Mouse (Mus musculus) lung, adult 18-20 months (tissue): Measurements from ENCODE around the gene Sox5.

ENCODE experiments used
- DNase-seq, 2 experiments: peaks; one replicate each; pipeline ENCODE4 v3.0.0; 2022; ENCODE audit warnings: mixed read lengths in 2 of 2

Sox5 gene

DNA sequence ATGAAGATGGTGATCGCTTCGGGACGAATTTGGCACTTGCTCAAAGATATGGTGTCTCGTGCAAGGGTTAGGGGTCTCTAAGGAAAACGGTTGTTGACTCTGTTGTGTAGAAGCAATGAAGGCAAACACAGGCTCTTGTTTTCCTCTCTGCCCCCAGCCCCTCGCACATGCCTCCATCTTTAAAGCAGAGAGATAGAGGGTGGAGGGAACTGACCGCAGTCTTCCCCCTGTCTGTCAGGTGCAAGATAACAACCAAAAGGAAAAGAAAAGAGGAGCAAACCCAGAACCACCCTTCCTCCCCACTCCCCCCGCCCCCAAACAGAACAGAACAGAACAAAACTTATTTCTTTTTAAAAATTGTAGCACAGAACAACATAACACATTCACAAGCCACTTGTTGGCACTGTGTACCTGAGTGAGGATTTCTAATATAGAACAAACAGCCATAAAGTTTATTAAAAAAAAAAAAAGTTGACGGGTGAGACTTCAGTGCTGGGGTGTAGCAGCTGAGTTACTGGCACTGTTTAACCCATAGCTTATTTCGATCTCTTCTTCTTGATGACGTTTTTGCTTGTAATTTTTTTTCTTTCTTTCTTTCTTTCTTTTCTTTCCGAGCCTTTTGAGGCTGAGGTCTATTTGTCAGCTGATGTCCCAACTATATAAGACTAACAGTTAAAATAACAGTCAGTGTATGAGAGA, 949.1 kb downstream of the Sox5 start:
- no peak for DNase-seq

GRCm38 (mm10) chr6:143831246-143831645, 950.5 kb downstream of the Sox5 start:
- no peak for DNase-seq

- no peak for DNase-seq
Measured at GRCm38 (mm10) chr6:143830131-143830530, 951.6 kb downstream of the Sox5 start.

GRCm38 (mm10) chr6:143826786-143827185, 955.0 kb downstream of the Sox5 start:
- DNase-seq = no peak

GRCm38 (mm10) chr6:143825966-143826365, 955.8 kb downstream of the Sox5 start:
- DNase-seq = no peak

GRCm38 (mm10) chr6:143825086-143825485, 956.7 kb downstream of the Sox5 start:
- DNase-seq = no peak

GRCm38 (mm10) chr6:143788446-143788845, 993.3 kb downstream of the Sox5 start:
- no peak for DNase-seq

DNA sequence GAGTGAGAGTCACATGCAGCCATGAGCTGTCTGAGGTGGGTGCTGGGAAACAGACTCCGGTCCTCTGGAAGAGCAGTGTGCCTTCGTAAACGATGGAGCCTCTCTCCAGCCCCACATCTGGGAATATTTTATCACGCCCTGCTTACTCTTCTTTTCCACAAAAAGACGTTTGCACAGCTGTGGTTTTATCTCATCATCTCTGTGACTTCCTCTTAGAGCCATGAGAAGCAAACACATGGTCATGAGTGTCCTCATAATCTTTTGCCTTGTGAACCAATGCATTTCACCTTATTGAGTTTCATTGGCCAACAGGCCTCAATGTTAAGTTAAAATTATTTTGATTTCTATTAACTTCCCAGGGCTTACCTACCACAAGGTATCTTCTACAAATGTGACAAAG, 994.4 kb downstream of the Sox5 start:
- no peak for DNase-seq

GRCm38 (mm10) chr6:143785685-143786084, 996.1 kb downstream of the Sox5 start:
- DNase-seq = no peak
